Mouse (Mus musculus): ENCODE data around the gene Gskip.

DNA sequence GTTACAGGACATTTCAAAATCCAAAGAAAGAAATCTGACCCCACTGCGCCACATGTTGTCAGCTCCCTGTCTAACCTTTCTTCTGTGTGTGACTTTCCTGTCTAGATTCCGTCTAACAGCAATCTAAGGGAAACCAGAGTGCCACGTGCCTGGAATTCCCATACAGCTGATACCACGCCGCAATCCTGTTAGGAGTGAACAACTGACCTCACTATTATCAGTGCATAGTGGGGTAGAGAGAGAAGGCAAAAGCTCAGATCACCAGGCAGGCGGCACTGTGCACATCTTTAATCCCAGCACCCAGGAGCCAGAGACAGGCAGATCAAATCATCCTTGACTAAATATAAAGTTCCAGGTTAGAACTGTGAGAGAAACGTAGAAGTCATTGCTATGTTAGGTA, 28.8 kb upstream of the Gskip start:
- TF ChIP-seq HCFC1 (IDR thresholded peaks at IDR 0.05; ENCODE audit: borderline replicate concordance, insufficient read depth, low read length) (no peak), MAFK (IDR thresholded peaks at IDR 0.05; ENCODE audit: insufficient read depth, low read depth, low read length) (no peak), ZC3H11A (IDR thresholded peaks at IDR 0.05; ENCODE audit: borderline replicate concordance, low read depth, low read length) (no peak), ZNF384 (IDR thresholded peaks at IDR 0.05; ENCODE audit: low read depth, low read length) (no peak), CHD2 (IDR thresholded peaks at IDR 0.05; ENCODE audit: low read depth, low read length) (no peak)

All from ES-E14 (cell line).